Comparison of ENCODE assay signal across 8 mouse cellular contexts in genomic region chr2:30285416-30286181, GRCm38 (mm10). TPM values are rescaled to one million over a fixed set of nuclear protein-coding genes. Genes with fewer than 3 reads are reported as not detected.
A peak's percentile ranks its signal among the peaks of the same experiment; 100 is the strongest.
DNase-seq lines count a peak whose midpoint lies in the region; ATAC-seq and TF ChIP-seq lines count a peak whose summit lies in the region.

No protein-coding gene starts in this region.

- WGBS in heart, embryonic 10.5 days = 13% methylated on average over 38 of the region's 38 CpGs
- WGBS in hindbrain, embryonic 16.5 days = 16% methylated on average over 38 of the region's 38 CpGs
- 18% methylated on average over 38 of the region's 38 CpGs for WGBS in midbrain, embryonic 10.5 days

- ATAC-seq in erythroblast, adult 5-6 weeks (replicated peaks; ENCODE audit: low FRiP score, poor library complexity, severe bottlenecking) = peak; percentile 59
- ATAC-seq in hindbrain, embryonic 16.5 days = peak; percentile 62

- H3K27me3 ChIP-seq in heart, embryonic 10.5 days (ENCODE audit: insufficient read depth, poor library complexity, severe bottlenecking) = no peaks in the 10 kb centered on the region
- H3K27me3 ChIP-seq in ES-Bruce4 (ENCODE audit: control insufficient read depth, insufficient read depth, low read length, poor library complexity, severe bottlenecking) = no peaks in the 10 kb centered on the region
- H3K27me3 ChIP-seq in hindbrain, embryonic 16.5 days (replicated peaks; ENCODE audit: control insufficient read depth, insufficient read depth, low read length) = no peaks in the 10 kb centered on the region
- H3K27me3 ChIP-seq in midbrain, embryonic 10.5 days (ENCODE audit: low read depth, poor library complexity, severe bottlenecking) = no peaks in the 10 kb centered on the region

- no peak for DNase-seq in heart, embryonic 10.5 days (ENCODE audit: low spot score)
- DNase-seq in heart, postnatal 10 days = no peak
- no peak for DNase-seq in midbrain, embryonic 10.5 days (ENCODE audit: low spot score)
- DNase-seq in layer of hippocampus, postnatal 14 days (ENCODE audit: low spot score in 2 of 2) = no peak
- DNase-seq in gastrocnemius, adult 18-20 months (ENCODE audit: low spot score) = no peak

- peak overlapping the region; percentile 94 for H3K27ac ChIP-seq in heart, embryonic 10.5 days
- H3K27ac ChIP-seq in ES-Bruce4 (ENCODE audit: insufficient read depth, low read length) = no peak overlapping the region
- H3K27ac ChIP-seq in hindbrain, embryonic 16.5 days (ENCODE audit: low read depth, low read length) = peak overlapping the region; percentile 67
- H3K27ac ChIP-seq in midbrain, embryonic 10.5 days (replicated peaks) = peak overlapping the region; percentile 89

- peaks cover 23% of the 10 kb centered on the region for H3K36me3 ChIP-seq in heart, embryonic 10.5 days
- no peaks in the 10 kb centered on the region for H3K36me3 ChIP-seq in ES-Bruce4 (ENCODE audit: control insufficient read depth, insufficient read depth, low read length, poor library complexity, severe bottlenecking)
- H3K36me3 ChIP-seq in hindbrain, embryonic 16.5 days (ENCODE audit: control insufficient read depth, insufficient read depth, low read length) = no peaks in the 10 kb centered on the region
- H3K36me3 ChIP-seq in midbrain, embryonic 10.5 days = peaks cover 25% of the 10 kb centered on the region

- H3K4me3 ChIP-seq in heart, embryonic 10.5 days = peak overlapping the region; percentile 97
- H3K4me3 ChIP-seq in ES-Bruce4 (ENCODE audit: low read depth, low read length) = peak overlapping the region; percentile 95
- H3K4me3 ChIP-seq in hindbrain, embryonic 16.5 days (ENCODE audit: low read length) = peak overlapping the region; percentile 90
- H3K4me3 ChIP-seq in midbrain, embryonic 10.5 days = peak overlapping the region; percentile 71

- TF ChIP-seq EP300 in ES-Bruce4 (IDR thresholded peaks at IDR 0.05; ENCODE audit: insufficient read depth, low read depth, low read length) = no peak

- peak overlapping the region; percentile 98 for H3K4me2 ChIP-seq in hindbrain, embryonic 16.5 days (ENCODE audit: low read length)

- intact Hi-C loops in heart, postnatal 10 days (cut with DNase I) = loop anchor here (5.0 kb wide), 1 partner anchor 158 kb away; no protein-coding TSS in a partner anchor

- no peak for TF ChIP-seq POLR2A in ES-Bruce4 (IDR thresholded peaks at IDR 0.05; ENCODE audit: insufficient read depth, low read length)

- peaks cover 23% of the 10 kb centered on the region for H3K4me1 ChIP-seq in heart, embryonic 10.5 days
- H3K4me1 ChIP-seq in ES-Bruce4 (ENCODE audit: control insufficient read depth, insufficient read depth, low read length) = peaks cover 3% of the 10 kb centered on the region
- H3K4me1 ChIP-seq in hindbrain, embryonic 16.5 days (ENCODE audit: control insufficient read depth, insufficient read depth, low read depth, low read length) = peaks cover 18% of the 10 kb centered on the region
- peaks cover 23% of the 10 kb centered on the region for H3K4me1 ChIP-seq in midbrain, embryonic 10.5 days

- TF ChIP-seq CTCF in ES-Bruce4 (IDR thresholded peaks at IDR 0.05; ENCODE audit: low read depth, low read length) = no peak

- peak overlapping the region; percentile 86 for H3K9ac ChIP-seq in ES-Bruce4 (ENCODE audit: low read depth, poor library complexity, severe bottlenecking)
- H3K9ac ChIP-seq in hindbrain, embryonic 16.5 days (ENCODE audit: low read depth, low read length) = peak overlapping the region; percentile 92

- no peaks in the 10 kb centered on the region for H3K9me3 ChIP-seq in heart, embryonic 10.5 days
- H3K9me3 ChIP-seq in ES-Bruce4 (replicated peaks; ENCODE audit: control insufficient read depth, insufficient read depth, low read length, poor library complexity, severe bottlenecking) = no peaks in the 10 kb centered on the region
- no peaks in the 10 kb centered on the region for H3K9me3 ChIP-seq in hindbrain, embryonic 16.5 days (ENCODE audit: control insufficient read depth, low read length)
- H3K9me3 ChIP-seq in midbrain, embryonic 10.5 days (replicated peaks) = 0 out of 2 replicates have a peak, but pooled peaks cover 4% of the 10 kb centered on the region

RNA-seq across cellular contexts. Expression of gene Dolk, which starts 0.5 kb away (rescaled TPM):
- polyA plus RNA-seq in heart, embryonic 10.5 days (2016; fragmentation: Nextera tagmentation; extraction: Ambion mirVana) = 29.3 and 31.7 TPM in 2 replicates
- total RNA-seq in heart, postnatal 10 days (2021) = 10 to 100 TPM; 25.9 to 28.6 TPM
- polyA plus RNA-seq in ES-Bruce4 (2011; ENCODE audit: insufficient read depth, insufficient read length, low read depth, missing spikeins) = 3.4 and 3.8 TPM in 2 replicates
- total RNA-seq in erythroblast, adult 5-6 weeks (2015; ENCODE audit: low replicate concordance) = 1.2 and 1.7 TPM in 2 replicates
- total RNA-seq in erythroblast, adult 5-6 weeks (2017; ENCODE audit: low replicate concordance) = 2.8 and 3.0 TPM in 2 replicates
- 44.9 and 45.8 TPM in 2 replicates for polyA plus RNA-seq in hindbrain, embryonic 16.5 days (2015; fragmentation: Nextera tagmentation; extraction: Ambion mirVana)
- polyA plus RNA-seq in midbrain, embryonic 10.5 days (2016; fragmentation: Nextera tagmentation; extraction: Ambion mirVana) = 27.3 and 29.4 TPM in 2 replicates
- total RNA-seq in layer of hippocampus, postnatal 14 days (2021) = 10 to 100 TPM; 24.4 TPM
- 10 to 100 TPM; 20.9 to 22.4 TPM for total RNA-seq in gastrocnemius, adult 18-20 months (2021)

RNA-seq across cellular contexts. Expression of gene Nup188, which starts 0.6 kb away (rescaled TPM):
- 45.2 and 46.5 TPM in 2 replicates for polyA plus RNA-seq in heart, embryonic 10.5 days (2016; fragmentation: Nextera tagmentation; extraction: Ambion mirVana)
- 10 to 100 TPM; 25.1 to 26.6 TPM for total RNA-seq in heart, postnatal 10 days (2021)
- polyA plus RNA-seq in ES-Bruce4 (2011; ENCODE audit: insufficient read depth, insufficient read length, low read depth, missing spikeins) = 134 and 138 TPM in 2 replicates
- total RNA-seq in erythroblast, adult 5-6 weeks (2015; ENCODE audit: low replicate concordance) = 14.8 and 22.5 TPM in 2 replicates
- 5.1 and 7.0 TPM in 2 replicates for total RNA-seq in erythroblast, adult 5-6 weeks (2017; ENCODE audit: low replicate concordance)
- polyA plus RNA-seq in hindbrain, embryonic 16.5 days (2015; fragmentation: Nextera tagmentation; extraction: Ambion mirVana) = 15.8 and 23.4 TPM in 2 replicates
- 55.4 and 57.7 TPM in 2 replicates for polyA plus RNA-seq in midbrain, embryonic 10.5 days (2016; fragmentation: Nextera tagmentation; extraction: Ambion mirVana)
- total RNA-seq in layer of hippocampus, postnatal 14 days (2021) = 10 to 100 TPM; 19.4 to 20.5 TPM
- total RNA-seq in gastrocnemius, adult 18-20 months (2021) = 1 to 10 TPM; 6.8 to 7.8 TPM

RNA-seq across cellular contexts. Expression of gene Gm28038, which starts 4.8 kb away (rescaled TPM):
- polyA plus RNA-seq in heart, embryonic 10.5 days (2016; fragmentation: Nextera tagmentation; extraction: Ambion mirVana) = not detected in 2 replicates
- not detected for total RNA-seq in heart, postnatal 10 days (2021)
- polyA plus RNA-seq in ES-Bruce4 (2011; ENCODE audit: insufficient read depth, insufficient read length, low read depth, missing spikeins) = 114 and 138 TPM in 2 replicates
- not detected in 2 replicates for total RNA-seq in erythroblast, adult 5-6 weeks (2015; ENCODE audit: low replicate concordance)
- not detected in 2 replicates for total RNA-seq in erythroblast, adult 5-6 weeks (2017; ENCODE audit: low replicate concordance)
- not detected in 2 replicates for polyA plus RNA-seq in hindbrain, embryonic 16.5 days (2015; fragmentation: Nextera tagmentation; extraction: Ambion mirVana)
- polyA plus RNA-seq in midbrain, embryonic 10.5 days (2016; fragmentation: Nextera tagmentation; extraction: Ambion mirVana) = not detected in 2 replicates
- not detected for total RNA-seq in layer of hippocampus, postnatal 14 days (2021)
- 1 to 10 TPM in 1 of 2 experiments, not detected in 1; 1.1 TPM for total RNA-seq in gastrocnemius, adult 18-20 months (2021)

RNA-seq across cellular contexts. Expression of gene Phyhd1, which starts 19.6 kb away (rescaled TPM):
- polyA plus RNA-seq in heart, embryonic 10.5 days (2016; fragmentation: Nextera tagmentation; extraction: Ambion mirVana) = 4.4 and 5.2 TPM in 2 replicates
- 10 to 100 TPM; 26.3 to 29.3 TPM for total RNA-seq in heart, postnatal 10 days (2021)
- polyA plus RNA-seq in ES-Bruce4 (2011; ENCODE audit: insufficient read depth, insufficient read length, low read depth, missing spikeins) = 11.4 and 13.0 TPM in 2 replicates
- 2.7 TPM in 1 of 2 replicates, not detected in the other for total RNA-seq in erythroblast, adult 5-6 weeks (2015; ENCODE audit: low replicate concordance)
- total RNA-seq in erythroblast, adult 5-6 weeks (2017; ENCODE audit: low replicate concordance) = 1.3 and 5.6 TPM in 2 replicates
- 5.9 and 7.0 TPM in 2 replicates for polyA plus RNA-seq in hindbrain, embryonic 16.5 days (2015; fragmentation: Nextera tagmentation; extraction: Ambion mirVana)
- polyA plus RNA-seq in midbrain, embryonic 10.5 days (2016; fragmentation: Nextera tagmentation; extraction: Ambion mirVana) = 2.7 and 4.7 TPM in 2 replicates
- total RNA-seq in layer of hippocampus, postnatal 14 days (2021) = 10 to 100 TPM; 23.1 to 24.0 TPM
- total RNA-seq in gastrocnemius, adult 18-20 months (2021) = 10 to 100 TPM; 10.4 to 18.7 TPM

RNA-seq across cellular contexts. Expression of gene Gm28035, which starts 45.2 kb away (rescaled TPM):
- polyA plus RNA-seq in heart, embryonic 10.5 days (2016; fragmentation: Nextera tagmentation; extraction: Ambion mirVana) = 0.14 and 0.19 TPM in 2 replicates
- total RNA-seq in heart, postnatal 10 days (2021) = 1 to 10 TPM; 1.3 to 2.7 TPM
- polyA plus RNA-seq in ES-Bruce4 (2011; ENCODE audit: insufficient read depth, insufficient read length, low read depth, missing spikeins) = 1.5 TPM in 1 of 2 replicates, not detected in the other
- total RNA-seq in erythroblast, adult 5-6 weeks (2015; ENCODE audit: low replicate concordance) = not detected in 2 replicates
- not detected in 2 replicates for total RNA-seq in erythroblast, adult 5-6 weeks (2017; ENCODE audit: low replicate concordance)
- 0.15 and 0.16 TPM in 2 replicates for polyA plus RNA-seq in hindbrain, embryonic 16.5 days (2015; fragmentation: Nextera tagmentation; extraction: Ambion mirVana)
- polyA plus RNA-seq in midbrain, embryonic 10.5 days (2016; fragmentation: Nextera tagmentation; extraction: Ambion mirVana) = 0.10 TPM in 2 replicates
- total RNA-seq in layer of hippocampus, postnatal 14 days (2021) = 1 to 10 TPM; 6.7 to 7.3 TPM
- total RNA-seq in gastrocnemius, adult 18-20 months (2021) = 1 to 10 TPM in 1 of 2 experiments, under 1 TPM in 1; 0.55 to 1.2 TPM

Comparison
In these comparisons a context has a peak if more than half of its experiments do, and no peak if none do; other contexts are left out.
1. RNA of gene Dolk, which starts 0.5 kb away (total RNA-seq): 25.9 to 28.6 TPM in heart, postnatal 10 days, 24.4 TPM in layer of hippocampus, postnatal 14 days and 20.9 to 22.4 TPM in gastrocnemius, adult 18-20 months; 1.2 to 3.0 TPM in erythroblast, adult 5-6 weeks; every median in the first group is over 4 times any median in the second.
2. Peak in every context shown above with its lines, with median percentiles within 50 percentile points of each other: H3K4me3 ChIP-seq.